Mouse (Mus musculus): ENCODE measurements around the gene Kcnn1.

GRCm38 (mm10) chr8:70849333-70849990 lies 13.6 kb downstream of the Kcnn1 start:
- TF ChIP-seq GATA1 (IDR thresholded peaks at IDR 0.05; ENCODE audit: borderline replicate concordance, low read length): no peak
- no peak for TF ChIP-seq FLI1 (IDR thresholded peaks at IDR 0.05; ENCODE audit: low read length)
